Mouse (Mus musculus): ENCODE results near the gene Trappc10. TPM values are rescaled to one million over a fixed set of nuclear protein-coding genes. Genes with fewer than 3 reads are reported as not detected.

Gene Trappc10
- polyA plus RNA-seq, 1 experiment: 96.0 TPM

- H3K4me3 ChIP-seq (ENCODE audit: control insufficient read depth, insufficient read depth, low read length): no peak overlapping the region
- no peaks in the 10 kb centered on the region for H3K27me3 ChIP-seq (ENCODE audit: control insufficient read depth, insufficient read depth, low read length)
- TF ChIP-seq CTCF (IDR thresholded peaks at IDR 0.05; ENCODE audit: borderline replicate concordance, control insufficient read depth, extremely low read depth, insufficient read depth, low read length, poor library complexity) (no peak), POLR2A (IDR thresholded peaks at IDR 0.05; ENCODE audit: control insufficient read depth, extremely low read depth, insufficient read depth, low read length, poor library complexity) (no peak)
- WGBS: 66% methylated on average over 22 of the region's 22 CpGs
- no peak for DNase-seq
- peaks cover 36% of the 10 kb centered on the region for H3K4me1 ChIP-seq (replicated peaks; ENCODE audit: control insufficient read depth, insufficient read depth, low read length)
- H3K27ac ChIP-seq (ENCODE audit: control insufficient read depth, insufficient read depth, low read length): peak overlapping the region; percentile 26
- H3K36me3 ChIP-seq (ENCODE audit: control insufficient read depth, insufficient read depth, low read length): peaks cover 37% of the 10 kb centered on the region
Observed at GRCm38 (mm10) chr10:78287465-78288132, 43.2 kb upstream of the Trappc10 start.

- no peaks in the 10 kb centered on the region for H3K27me3 ChIP-seq (ENCODE audit: control insufficient read depth, insufficient read depth, low read length)
- TF ChIP-seq POLR2A (IDR thresholded peaks at IDR 0.05; ENCODE audit: control insufficient read depth, extremely low read depth, insufficient read depth, low read length, poor library complexity): no peak
- no peak for TF ChIP-seq CTCF (IDR thresholded peaks at IDR 0.05; ENCODE audit: borderline replicate concordance, control insufficient read depth, extremely low read depth, insufficient read depth, low read length, poor library complexity)
- H3K27ac ChIP-seq (ENCODE audit: control insufficient read depth, insufficient read depth, low read length): no peak overlapping the region
- peaks cover 36% of the 10 kb centered on the region for H3K4me1 ChIP-seq (replicated peaks; ENCODE audit: control insufficient read depth, insufficient read depth, low read length)
- no peak for DNase-seq
- peaks cover 53% of the 10 kb centered on the region for H3K36me3 ChIP-seq (ENCODE audit: control insufficient read depth, insufficient read depth, low read length)
- 88% methylated on average over 4 of the region's 4 CpGs for WGBS
- no peak overlapping the region for H3K4me3 ChIP-seq (ENCODE audit: control insufficient read depth, insufficient read depth, low read length)
Observed at GRCm38 (mm10) chr10:78285959-78286358, 41.5 kb upstream of the Trappc10 start.

GRCm38 (mm10) chr10:78285409-78285808, 41.0 kb upstream of the Trappc10 start:
- DNase-seq: no peak
- no peak for TF ChIP-seq CTCF (IDR thresholded peaks at IDR 0.05; ENCODE audit: borderline replicate concordance, control insufficient read depth, extremely low read depth, insufficient read depth, low read length, poor library complexity)
- TF ChIP-seq POLR2A (IDR thresholded peaks at IDR 0.05; ENCODE audit: control insufficient read depth, extremely low read depth, insufficient read depth, low read length, poor library complexity): no peak
- H3K36me3 ChIP-seq (ENCODE audit: control insufficient read depth, insufficient read depth, low read length): peaks cover 56% of the 10 kb centered on the region
- H3K4me3 ChIP-seq (ENCODE audit: control insufficient read depth, insufficient read depth, low read length): no peak overlapping the region
- H3K27ac ChIP-seq (ENCODE audit: control insufficient read depth, insufficient read depth, low read length): no peak overlapping the region
- 69% methylated on average over 6 of the region's 6 CpGs for WGBS
- no peaks in the 10 kb centered on the region for H3K27me3 ChIP-seq (ENCODE audit: control insufficient read depth, insufficient read depth, low read length)
- peaks cover 36% of the 10 kb centered on the region for H3K4me1 ChIP-seq (replicated peaks; ENCODE audit: control insufficient read depth, insufficient read depth, low read length)

- Histone ChIP-seq H3K36me3 (ENCODE audit: control insufficient read depth, insufficient read depth, low read length) (peaks cover 56% of the 10 kb centered on the region), H3K4me1 (replicated peaks; ENCODE audit: control insufficient read depth, insufficient read depth, low read length) (peaks cover 36% of the 10 kb centered on the region), H3K4me3 (ENCODE audit: control insufficient read depth, insufficient read depth, low read length) (no peak overlapping the region), H3K27me3 (ENCODE audit: control insufficient read depth, insufficient read depth, low read length) (no peaks in the 10 kb centered on the region), H3K27ac (ENCODE audit: control insufficient read depth, insufficient read depth, low read length) (no peak overlapping the region)
- DNase-seq: no peak
- WGBS: 16% methylated on average over 12 of the region's 12 CpGs
- no peak for TF ChIP-seq POLR2A (IDR thresholded peaks at IDR 0.05; ENCODE audit: control insufficient read depth, extremely low read depth, insufficient read depth, low read length, poor library complexity)
- no peak for TF ChIP-seq CTCF (IDR thresholded peaks at IDR 0.05; ENCODE audit: borderline replicate concordance, control insufficient read depth, extremely low read depth, insufficient read depth, low read length, poor library complexity)
Observed at GRCm38 (mm10) chr10:78284812-78285211, 40.4 kb upstream of the Trappc10 start.

- peaks cover 62% of the 10 kb centered on the region for H3K36me3 ChIP-seq (ENCODE audit: control insufficient read depth, insufficient read depth, low read length)
Observed at GRCm38 (mm10) chr10:78282411-78282810, 38.0 kb upstream of the Trappc10 start.

GRCm38 (mm10) chr10:78280486-78280885, 36.0 kb upstream of the Trappc10 start:
- no peak for DNase-seq
- no peak overlapping the region for H3K27ac ChIP-seq (ENCODE audit: control insufficient read depth, insufficient read depth, low read length)
- no peak for TF ChIP-seq POLR2A (IDR thresholded peaks at IDR 0.05; ENCODE audit: control insufficient read depth, extremely low read depth, insufficient read depth, low read length, poor library complexity)
- TF ChIP-seq CTCF (IDR thresholded peaks at IDR 0.05; ENCODE audit: borderline replicate concordance, control insufficient read depth, extremely low read depth, insufficient read depth, low read length, poor library complexity): no peak
- no peaks in the 10 kb centered on the region for H3K27me3 ChIP-seq (ENCODE audit: control insufficient read depth, insufficient read depth, low read length)
- no peak overlapping the region for H3K4me3 ChIP-seq (ENCODE audit: control insufficient read depth, insufficient read depth, low read length)
- peaks cover 9% of the 10 kb centered on the region for H3K4me1 ChIP-seq (replicated peaks; ENCODE audit: control insufficient read depth, insufficient read depth, low read length)
- peaks cover 49% of the 10 kb centered on the region for H3K36me3 ChIP-seq (ENCODE audit: control insufficient read depth, insufficient read depth, low read length)
- WGBS: 95% methylated on average over 9 of the region's 9 CpGs

More at GRCm38 (mm10) chr10:78282411-78282810, 38.0 kb upstream of the Trappc10 start:
- TF ChIP-seq POLR2A (IDR thresholded peaks at IDR 0.05; ENCODE audit: control insufficient read depth, extremely low read depth, insufficient read depth, low read length, poor library complexity): no peak
- no peak for TF ChIP-seq CTCF (IDR thresholded peaks at IDR 0.05; ENCODE audit: borderline replicate concordance, control insufficient read depth, extremely low read depth, insufficient read depth, low read length, poor library complexity)
- no peak for DNase-seq
- H3K4me3 ChIP-seq (ENCODE audit: control insufficient read depth, insufficient read depth, low read length): no peak overlapping the region
- H3K27me3 ChIP-seq (ENCODE audit: control insufficient read depth, insufficient read depth, low read length): no peaks in the 10 kb centered on the region
- no peak overlapping the region for H3K27ac ChIP-seq (ENCODE audit: control insufficient read depth, insufficient read depth, low read length)
- H3K4me1 ChIP-seq (replicated peaks; ENCODE audit: control insufficient read depth, insufficient read depth, low read length): peaks cover 25% of the 10 kb centered on the region
- WGBS: 90% methylated on average over 4 of the region's 4 CpGs

Measured in thymus, adult 2 months (tissue).